In genomic region chr1:40266431-40267260, GRCm38 (mm10) we compare ENCODE assay signal across 8 mouse cellular contexts. TPM values are rescaled to one million over a fixed set of nuclear protein-coding genes. Genes with fewer than 3 reads are reported as not detected.
DNase-seq lines count a peak whose midpoint lies in the region; ATAC-seq lines count a peak whose summit lies in the region.

No protein-coding gene starts in this region.

- H3K9me3 ChIP-seq in intestine, embryonic 16.5 days (ENCODE audit: control insufficient read depth, low read length), result no peaks in the 10 kb centered on the region
- no peaks in the 10 kb centered on the region for H3K9me3 ChIP-seq in midbrain, embryonic 11.5 days (ENCODE audit: control insufficient read depth, low read length)

- no peak for ATAC-seq in CD4-positive, CD25-positive, alpha-beta regulatory T cell, adult 4 months
- peak; percentile 92 for ATAC-seq in intestine, embryonic 16.5 days
- peak; percentile 83 for ATAC-seq in midbrain, embryonic 11.5 days (ENCODE audit: low FRiP score)

- H3K4me2 ChIP-seq in intestine, embryonic 16.5 days (ENCODE audit: low read depth, low read length), result peak overlapping the region; percentile 91
- H3K4me2 ChIP-seq in midbrain, embryonic 11.5 days, result peak overlapping the region; percentile 57

- H3K4me3 ChIP-seq in intestine, embryonic 16.5 days (ENCODE audit: low read length), result peak overlapping the region; percentile 69
- H3K4me3 ChIP-seq in midbrain, embryonic 11.5 days (ENCODE audit: low read depth, low read length), result peak overlapping the region; percentile 28

- peak; percentile 32 for DNase-seq in CD4-positive, CD25-positive, alpha-beta regulatory T cell, adult 2 months (ENCODE audit: low read depth, low spot score)
- peak; percentile 53 for DNase-seq in embryo, embryonic 9.5 days (ENCODE audit: extremely low spot score)
- peak; percentile 81 to 85 for DNase-seq in gastrocnemius, postnatal 36 days
- DNase-seq in left cerebral cortex, postnatal 36 days (ENCODE audit: low spot score in 2 of 2), result peak; percentile 71 to 72
- DNase-seq in midbrain, embryonic 11.5 days (ENCODE audit: low spot score, missing footprints), result peak; percentile 93
- DNase-seq in spleen, adult 12 weeks (ENCODE audit: low spot score), result peak; percentile 74

- peak overlapping the region; percentile 73 for H3K9ac ChIP-seq in intestine, embryonic 16.5 days (ENCODE audit: low read depth, low read length)
- H3K9ac ChIP-seq in midbrain, embryonic 11.5 days (ENCODE audit: low read length), result peak overlapping the region; percentile 55; the same call in 1 of the 2 replicates

- no peaks in the 10 kb centered on the region for H3K27me3 ChIP-seq in intestine, embryonic 16.5 days (replicated peaks; ENCODE audit: control insufficient read depth, insufficient read depth, low read length)
- H3K27me3 ChIP-seq in midbrain, embryonic 11.5 days (ENCODE audit: control insufficient read depth, insufficient read depth, low read length), result no peaks in the 10 kb centered on the region

- peak overlapping the region; percentile 39 for H3K27ac ChIP-seq in intestine, embryonic 16.5 days (ENCODE audit: low read length)
- no peak overlapping the region for H3K27ac ChIP-seq in midbrain, embryonic 11.5 days (ENCODE audit: low read depth, low read length)

- intact Hi-C loops in gastrocnemius, postnatal 36 days (cut with DNase I), result no loop called here
- intact Hi-C loops in left cerebral cortex, postnatal 36 days (cut with DNase I), result no loop called here

- WGBS in intestine, embryonic 16.5 days, result 1% methylated on average over 36 of the region's 36 CpGs
- 3% methylated on average over 35 of the region's 36 CpGs for WGBS in midbrain, embryonic 11.5 days

- no peaks in the 10 kb centered on the region for H3K36me3 ChIP-seq in intestine, embryonic 16.5 days (ENCODE audit: control insufficient read depth, insufficient read depth, low read length)
- no peaks in the 10 kb centered on the region for H3K36me3 ChIP-seq in midbrain, embryonic 11.5 days (ENCODE audit: control insufficient read depth, insufficient read depth, low read length)

- peaks cover 8% of the 10 kb centered on the region; the same call in 1 of the 2 replicates for H3K4me1 ChIP-seq in intestine, embryonic 16.5 days (ENCODE audit: control insufficient read depth, insufficient read depth, low read length)
- no peaks in the 10 kb centered on the region for H3K4me1 ChIP-seq in midbrain, embryonic 11.5 days (ENCODE audit: control insufficient read depth, insufficient read depth, low read length)

RNA-seq across cellular contexts. Expression of gene Il1r1, which starts 41.8 kb away (rescaled TPM):
- polyA plus RNA-seq in CD4-positive, CD25-positive, alpha-beta regulatory T cell, adult 4 months (2017; shearing (Covaris generic)), result not detected
- total RNA-seq in gastrocnemius, postnatal 36 days (2021), result 1 to 10 TPM; 2.1 TPM
- 5.0 and 5.4 TPM in 2 replicates for polyA plus RNA-seq in intestine, embryonic 16.5 days (2015; fragmentation: Nextera tagmentation; extraction: Ambion mirVana)
- 1 to 10 TPM; 2.4 TPM for total RNA-seq in left cerebral cortex, postnatal 36 days (2021)
- 0.96 and 1.0 TPM in 2 replicates for polyA plus RNA-seq in midbrain, embryonic 11.5 days (2014; fragmentation: Nextera tagmentation; extraction: Ambion mirVana)

RNA-seq across cellular contexts. Expression of gene Il1rl2, which starts 57.8 kb away (rescaled TPM):
- polyA plus RNA-seq in CD4-positive, CD25-positive, alpha-beta regulatory T cell, adult 4 months (2017; shearing (Covaris generic)), result 1 to 10 TPM; 1.4 to 2.0 TPM
- total RNA-seq in gastrocnemius, postnatal 36 days (2021), result 1 to 10 TPM; 1.3 to 2.0 TPM
- 4.4 and 5.2 TPM in 2 replicates for polyA plus RNA-seq in intestine, embryonic 16.5 days (2015; fragmentation: Nextera tagmentation; extraction: Ambion mirVana)
- total RNA-seq in left cerebral cortex, postnatal 36 days (2021), result 1 to 10 TPM in 1 of 2 experiments, under 1 TPM in 1; 0.54 to 1.1 TPM
- 0.98 and 1.0 TPM in 2 replicates for polyA plus RNA-seq in midbrain, embryonic 11.5 days (2014; fragmentation: Nextera tagmentation; extraction: Ambion mirVana)

Comparison
In these comparisons a context has a peak if more than half of its experiments do, and no peak if none do; other contexts are left out.
1. DNase-seq: peak in every context shown above with its lines; median percentile 93 in midbrain, embryonic 11.5 days; 83 in gastrocnemius, postnatal 36 days; 74 in spleen, adult 12 weeks; 72 in left cerebral cortex, postnatal 36 days; 53 in embryo, embryonic 9.5 days; 32 in CD4-positive, CD25-positive, alpha-beta regulatory T cell, adult 2 months.